8 mouse cellular contexts compared by ENCODE assay signal in genomic region chr4:109251605-109252004, GRCm38 (mm10). TPM values are rescaled to one million over a fixed set of nuclear protein-coding genes. Genes with fewer than 3 reads are reported as not detected.
DNase-seq lines count a peak whose midpoint lies in the region; ATAC-seq lines count a peak whose summit lies in the region.
"Had no signal": no experiment of that assay in that cellular context is flagged by ENCODE, and none has a peak within 500 bp of the region (broad histone marks: within the 10 kb centered on the region; RNA-seq: fewer than 3 reads in every experiment).

No protein-coding gene starts in this region.

- no peaks in the 10 kb centered on the region for H3K27me3 ChIP-seq in limb, embryonic 11.5 days (ENCODE audit: control insufficient read depth, insufficient read depth, low read length)
- no peaks in the 10 kb centered on the region for H3K27me3 ChIP-seq in limb, embryonic 10.5 days (ENCODE audit: low read depth, poor library complexity, severe bottlenecking)
- H3K27me3 ChIP-seq in intestine, embryonic 15.5 days (replicated peaks): no peaks in the 10 kb centered on the region
- H3K27me3 ChIP-seq: heart, embryonic 15.5 days had no signal

- DNase-seq in limb, embryonic 11.5 days (ENCODE audit: low spot score): peak; percentile 42
- DNase-seq in limb, embryonic 10.5 days (ENCODE audit: low spot score): no peak
- peak; percentile 71 for DNase-seq in R1 (ENCODE audit: low read depth, low spot score)
- peak; percentile 20 for DNase-seq in embryo, embryonic 9.5 days (ENCODE audit: extremely low spot score)
- DNase-seq in lung, postnatal 14 days: peak; percentile 42
- DNase-seq in thymus, postnatal 4 days: peak; percentile 67

- no peak overlapping the region for H3K9ac ChIP-seq in limb, embryonic 11.5 days (ENCODE audit: low read length)
- H3K9ac ChIP-seq in intestine, embryonic 15.5 days: no peak overlapping the region
- H3K9ac ChIP-seq: heart, embryonic 15.5 days had no signal

- H3K4me1 ChIP-seq in limb, embryonic 11.5 days (ENCODE audit: control insufficient read depth, insufficient read depth, low read length): no peaks in the 10 kb centered on the region
- no peaks in the 10 kb centered on the region for H3K4me1 ChIP-seq in limb, embryonic 10.5 days
- peaks cover 4% of the 10 kb centered on the region; the same call in 1 of the 2 replicates for H3K4me1 ChIP-seq in intestine, embryonic 15.5 days (replicated peaks)

- no peak for ATAC-seq in limb, embryonic 11.5 days (ENCODE audit: insufficient number of reproducible peaks, low FRiP score, low TSS enrichment, low read depth)
- ATAC-seq in intestine, embryonic 15.5 days: no peak

- no peak overlapping the region for H3K27ac ChIP-seq in limb, embryonic 11.5 days (replicated peaks; ENCODE audit: low read depth, low read length)
- no peak overlapping the region for H3K27ac ChIP-seq in limb, embryonic 10.5 days
- no peak overlapping the region for H3K27ac ChIP-seq in intestine, embryonic 15.5 days
- H3K27ac ChIP-seq: heart, embryonic 15.5 days had no signal

- no peak overlapping the region for H3K4me3 ChIP-seq in limb, embryonic 11.5 days (ENCODE audit: low read depth, low read length)
- no peak overlapping the region for H3K4me3 ChIP-seq in limb, embryonic 10.5 days
- no peak overlapping the region for H3K4me3 ChIP-seq in intestine, embryonic 15.5 days (replicated peaks)
- H3K4me3 ChIP-seq: heart, embryonic 15.5 days had no signal

- no peaks in the 10 kb centered on the region for H3K9me3 ChIP-seq in limb, embryonic 11.5 days (ENCODE audit: control insufficient read depth, low read length)
- no peaks in the 10 kb centered on the region for H3K9me3 ChIP-seq in limb, embryonic 10.5 days (replicated peaks)
- H3K9me3 ChIP-seq in intestine, embryonic 15.5 days: no peaks in the 10 kb centered on the region
- H3K9me3 ChIP-seq: heart, embryonic 15.5 days had no signal

- H3K36me3 ChIP-seq in limb, embryonic 11.5 days (ENCODE audit: control insufficient read depth, insufficient read depth, low read length): no peaks in the 10 kb centered on the region
- H3K36me3 ChIP-seq in limb, embryonic 10.5 days: no peaks in the 10 kb centered on the region
- H3K36me3 ChIP-seq in intestine, embryonic 15.5 days: no peaks in the 10 kb centered on the region
- H3K36me3 ChIP-seq: heart, embryonic 15.5 days had no signal

- WGBS in limb, embryonic 11.5 days: 40% methylated on average over 3 of the region's 3 CpGs
- 47% methylated on average over 3 of the region's 3 CpGs for WGBS in limb, embryonic 10.5 days
- 39% methylated on average over 3 of the region's 3 CpGs for WGBS in intestine, embryonic 15.5 days

- H3K4me2 ChIP-seq in limb, embryonic 11.5 days (ENCODE audit: low read depth, severe bottlenecking): no peak overlapping the region
- no peak overlapping the region for H3K4me2 ChIP-seq in intestine, embryonic 15.5 days (replicated peaks)
- H3K4me2 ChIP-seq: heart, embryonic 15.5 days had no signal

RNA-seq across cellular contexts. Expression of gene Calr4, which starts 17.3 kb away (rescaled TPM):
- not detected in 2 replicates for polyA plus RNA-seq in limb, embryonic 11.5 days (2014; fragmentation: Nextera tagmentation; extraction: Ambion mirVana)
- not detected in 2 replicates for polyA plus RNA-seq in limb, embryonic 10.5 days (2016; fragmentation: Nextera tagmentation; extraction: Ambion mirVana)
- polyA plus RNA-seq in intestine, embryonic 15.5 days (2015; fragmentation: Nextera tagmentation; extraction: Ambion mirVana): 0.13 and 0.15 TPM in 2 replicates

RNA-seq across cellular contexts. Expression of gene Eps15, which starts 28.5 kb away (rescaled TPM):
- 38.7 and 40.7 TPM in 2 replicates for polyA plus RNA-seq in limb, embryonic 11.5 days (2014; fragmentation: Nextera tagmentation; extraction: Ambion mirVana)
- polyA plus RNA-seq in limb, embryonic 10.5 days (2016; fragmentation: Nextera tagmentation; extraction: Ambion mirVana): 26.4 and 33.4 TPM in 2 replicates
- 30.4 and 35.1 TPM in 2 replicates for polyA plus RNA-seq in intestine, embryonic 15.5 days (2015; fragmentation: Nextera tagmentation; extraction: Ambion mirVana)

RNA-seq across cellular contexts. Expression of gene Osbpl9, which starts 49.5 kb away (rescaled TPM):
- polyA plus RNA-seq in limb, embryonic 11.5 days (2014; fragmentation: Nextera tagmentation; extraction: Ambion mirVana): 71.9 and 75.5 TPM in 2 replicates
- 57.7 and 64.5 TPM in 2 replicates for polyA plus RNA-seq in limb, embryonic 10.5 days (2016; fragmentation: Nextera tagmentation; extraction: Ambion mirVana)
- polyA plus RNA-seq in intestine, embryonic 15.5 days (2015; fragmentation: Nextera tagmentation; extraction: Ambion mirVana): 48.7 and 56.1 TPM in 2 replicates
